Mouse (Mus musculus) urinary bladder, postnatal 14 days (tissue): ENCODE measurements at regions not wholly inside any gene's neighbourhood (a gene's known extent, or its start where the extent isn't known, plus 50 kb on each side); places are given as distances from the start of the nearest gene placed in this dataset.
A peak's percentile ranks its signal among the peaks of the same experiment; 100 is the strongest.

Experiments
- DNase-seq: peaks from one replicate; pipeline ENCODE4 v3.0.0; 2021; ENCODE audit warnings: low spot score

- no peak for DNase-seq
Measured at GRCm38 (mm10) chrX:12366801-12367200, 206.6 kb upstream of the Bcor start.

DNA sequence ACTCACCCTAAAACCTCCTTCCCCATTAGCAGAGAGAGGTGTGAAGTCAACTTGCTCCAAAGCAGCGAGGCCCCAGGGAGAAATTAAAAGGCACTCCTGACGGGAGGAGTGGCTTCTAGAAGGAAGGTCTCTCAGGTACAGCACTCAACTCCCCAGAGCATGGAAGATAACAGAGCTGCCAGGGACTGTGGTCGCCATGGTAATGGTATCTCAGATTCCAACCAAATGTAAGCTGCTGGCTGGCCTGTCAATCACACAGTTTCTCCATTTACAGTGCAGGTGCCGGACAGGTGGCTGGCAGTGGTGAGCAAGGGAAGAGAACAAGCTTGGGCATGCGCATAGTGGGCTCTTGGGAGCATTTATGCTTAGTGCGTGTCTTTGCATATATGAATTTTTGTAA lies 213.5 kb upstream of the Bcor start:
- DNase-seq: no peak

GRCm38 (mm10) chrX:12375796-12376195 lies 211.8 kb upstream of the Atp6ap2 start:
- no peak for DNase-seq

- DNase-seq: no peak
Measured at GRCm38 (mm10) chrX:12376238-12376980, 211.2 kb upstream of the Atp6ap2 start.

GRCm38 (mm10) chrX:12377441-12377840 lies 210.2 kb upstream of the Atp6ap2 start:
- DNase-seq: peak; percentile 2

DNA sequence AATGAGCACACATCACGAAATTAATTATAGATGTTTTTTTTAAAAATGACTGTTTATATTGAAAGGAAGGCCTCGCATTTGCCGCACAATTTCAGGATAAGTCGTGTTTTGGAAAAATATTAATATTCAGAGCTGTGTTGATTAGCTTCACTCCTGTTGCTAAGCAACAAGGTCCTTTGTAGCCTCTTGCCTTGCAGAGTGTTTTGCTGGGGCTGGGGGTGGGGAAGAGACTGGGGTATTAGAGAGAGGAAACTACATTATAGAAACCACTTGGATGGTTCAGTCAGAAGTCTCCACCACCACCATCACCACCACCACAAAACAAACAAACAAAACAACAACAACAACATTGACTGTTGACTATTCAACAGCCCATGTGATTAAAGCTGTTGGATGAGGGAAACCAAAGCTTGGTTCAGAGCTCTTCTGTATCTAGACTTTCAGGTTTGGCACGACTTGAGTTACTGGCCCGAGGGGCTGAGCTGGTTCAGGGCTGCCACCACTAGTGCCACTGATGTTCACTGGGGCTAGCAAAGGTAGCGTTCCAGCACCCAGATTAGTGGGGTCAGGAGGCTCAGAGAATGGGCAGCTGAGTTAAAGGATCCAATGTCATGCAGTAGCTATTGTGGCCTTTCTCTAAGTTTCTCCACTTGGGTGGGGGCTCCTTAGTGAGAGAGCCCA lies 195.3 kb upstream of the Atp6ap2 start:
- DNase-seq: no peak

- DNase-seq: no peak
Measured at GRCm38 (mm10) chrX:12409319-12409718, 178.3 kb upstream of the Atp6ap2 start.

DNA sequence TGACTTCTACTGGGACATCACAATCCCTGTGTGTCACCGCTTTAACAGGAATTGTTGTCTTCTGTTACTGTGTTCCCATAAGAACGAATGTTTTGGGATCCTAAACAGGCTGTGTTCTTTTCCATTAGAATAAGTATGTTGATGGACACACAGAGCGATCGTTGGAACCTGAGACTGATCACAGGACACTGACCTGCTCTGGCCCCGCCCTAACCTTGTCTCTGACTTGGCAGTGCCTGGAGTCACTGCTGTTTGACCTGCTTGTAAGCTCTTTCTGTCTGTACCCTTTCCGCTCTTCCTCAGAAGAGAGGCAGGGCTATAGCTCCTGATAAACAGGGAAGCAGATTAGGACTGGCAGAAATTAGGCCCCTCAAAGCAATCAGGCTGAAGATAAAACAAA lies 162.0 kb upstream of the Atp6ap2 start:
- no peak for DNase-seq

GRCm38 (mm10) chrX:12426664-12427063 lies 160.9 kb upstream of the Atp6ap2 start:
- DNase-seq: no peak

DNA sequence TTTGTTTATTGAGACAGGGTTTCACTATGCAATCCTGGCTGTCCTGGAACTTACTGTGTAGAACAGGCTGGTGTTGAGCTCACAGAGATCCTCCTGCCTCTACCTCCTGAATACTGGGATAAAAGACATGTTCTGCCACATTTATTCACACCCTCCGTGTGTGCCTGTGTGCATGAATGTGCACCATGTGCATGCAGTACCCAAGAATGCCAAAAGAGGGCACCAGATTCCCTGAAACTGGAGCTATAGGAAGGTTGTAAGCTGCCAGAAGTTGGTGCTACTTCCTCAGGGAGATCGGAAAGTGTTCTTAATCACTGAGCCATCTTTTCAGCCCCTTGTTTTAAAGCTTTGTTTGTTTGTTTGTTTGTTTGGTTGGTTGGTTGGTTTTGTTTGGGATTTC lies 155.3 kb upstream of the Atp6ap2 start:
- DNase-seq: no peak

DNA sequence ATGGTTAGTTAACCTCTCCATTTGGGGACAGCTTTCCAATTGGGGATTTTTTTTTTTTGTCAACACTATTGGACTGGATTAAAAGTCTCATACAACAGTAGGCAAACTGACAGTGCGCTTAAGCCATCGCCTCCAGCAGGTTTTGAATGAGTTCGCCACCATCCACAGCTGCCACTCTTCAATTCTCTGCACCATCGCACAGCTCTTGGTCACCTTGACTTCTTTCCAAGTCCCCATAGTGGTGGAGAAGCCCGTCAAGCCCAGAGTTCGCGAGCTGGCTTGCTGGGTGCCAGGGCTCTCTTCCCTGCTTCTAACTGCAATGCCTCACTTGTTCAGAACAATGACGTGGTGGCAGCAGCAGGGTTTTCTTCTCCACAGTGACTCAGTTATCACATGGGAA lies 151.9 kb upstream of the Atp6ap2 start:
- DNase-seq: no peak

GRCm38 (mm10) chrX:12436106-12436505 lies 151.5 kb upstream of the Atp6ap2 start:
- no peak for DNase-seq

DNA sequence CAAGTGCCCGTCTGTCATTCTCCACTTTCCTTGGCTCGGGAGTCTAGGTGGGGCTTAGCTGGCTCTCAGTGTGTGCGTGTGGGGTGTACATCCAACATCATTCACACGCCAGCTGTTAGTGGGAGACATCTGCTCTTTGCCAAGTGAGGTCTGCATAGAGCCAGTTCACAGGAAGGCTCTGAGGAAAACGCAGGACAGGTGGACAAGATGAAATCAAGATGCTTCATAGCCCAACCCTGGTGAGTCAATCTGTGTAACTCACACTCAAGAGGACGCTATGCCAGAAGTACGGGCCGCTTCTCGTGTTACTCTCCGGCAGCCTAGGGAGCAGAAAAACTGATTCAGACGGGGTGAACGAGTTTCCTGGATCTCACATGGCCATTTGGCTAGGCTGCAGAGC lies 148.2 kb upstream of the Atp6ap2 start:
- DNase-seq: no peak

DNA sequence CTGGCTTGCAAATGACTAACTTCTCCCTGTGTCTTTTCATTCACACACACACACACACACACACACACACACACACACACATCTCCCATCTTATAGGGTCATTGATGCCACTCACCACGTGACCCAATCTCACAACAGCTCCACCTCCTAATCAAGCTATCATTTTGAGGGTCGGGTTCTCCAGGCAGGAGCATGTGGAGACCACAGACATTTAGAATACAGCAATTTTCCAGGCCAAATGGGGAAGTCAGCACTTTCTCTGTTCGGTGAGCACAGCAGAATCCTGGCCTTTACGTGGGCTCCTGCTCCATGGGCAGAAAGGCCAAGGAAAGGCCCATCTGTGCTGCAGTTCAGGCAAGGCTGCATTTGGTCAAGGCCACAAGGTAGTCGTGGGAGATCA lies 143.8 kb upstream of the Atp6ap2 start:
- DNase-seq: no peak

- no peak for DNase-seq
Measured at GRCm38 (mm10) chrX:12445093-12445492, 142.5 kb upstream of the Atp6ap2 start.

GRCm38 (mm10) chrX:12447962-12448361 lies 139.6 kb upstream of the Atp6ap2 start:
- DNase-seq: no peak

GRCm38 (mm10) chrX:12449688-12450087 lies 137.9 kb upstream of the Atp6ap2 start:
- DNase-seq: peak; percentile 6

GRCm38 (mm10) chrX:12452979-12453769 lies 134.4 kb upstream of the Atp6ap2 start:
- no peak for DNase-seq

DNA sequence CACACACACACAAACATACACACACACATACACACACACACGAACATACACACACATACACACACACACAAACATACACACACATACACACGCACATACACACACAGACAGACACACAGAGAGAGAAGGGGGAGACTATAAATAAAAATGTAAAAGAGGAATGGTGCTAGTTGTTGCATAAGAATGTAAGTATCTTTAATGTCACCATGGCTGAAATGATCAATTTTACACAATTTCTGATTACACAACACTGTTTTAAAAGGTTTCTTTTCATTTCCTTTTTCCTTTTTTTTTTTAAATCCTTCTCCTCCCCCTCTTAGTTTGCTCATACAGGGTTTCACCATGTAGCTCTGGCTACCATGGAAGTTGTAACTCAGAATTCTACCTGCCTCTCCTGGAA lies 125.9 kb upstream of the Atp6ap2 start:
- DNase-seq: no peak

- no peak for DNase-seq
Measured at GRCm38 (mm10) chrX:12462936-12463647, 124.5 kb upstream of the Atp6ap2 start.

DNA sequence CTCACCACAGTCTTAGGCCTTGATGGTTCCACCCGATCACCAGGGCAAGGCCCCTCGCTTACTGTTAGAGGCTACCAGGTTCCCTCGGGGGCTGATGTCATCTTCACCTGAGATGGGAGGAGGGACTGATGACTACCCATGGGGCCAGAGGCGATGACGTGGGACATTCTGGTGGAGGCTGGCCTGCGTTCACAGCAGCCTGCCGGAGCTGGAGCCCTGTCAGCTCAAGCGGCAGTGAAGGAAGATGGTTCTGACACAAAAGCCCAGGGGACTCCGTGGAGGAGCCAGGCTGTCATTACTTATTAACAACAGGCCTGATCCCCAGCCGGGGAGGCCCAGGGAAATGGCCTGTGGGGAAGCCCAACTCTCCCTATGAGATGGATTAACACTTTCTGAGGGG lies 121.3 kb upstream of the Atp6ap2 start:
- no peak for DNase-seq

- no peak for DNase-seq
Measured at GRCm38 (mm10) chrX:12466897-12467296, 120.7 kb upstream of the Atp6ap2 start.
